In genomic region chr1:172364684-172365083, GRCm38 (mm10) we compare ENCODE assay signal across 8 mouse cellular contexts. TPM values are rescaled to one million over a fixed set of nuclear protein-coding genes. Genes with fewer than 3 reads are reported as not detected.
A peak's percentile ranks its signal among the peaks of the same experiment; 100 is the strongest.
DNase-seq lines count a peak whose midpoint lies in the region.
"Had no signal": no experiment of that assay in that cellular context is flagged by ENCODE, and none has a peak within 500 bp of the region (broad histone marks: within the 10 kb centered on the region; RNA-seq: fewer than 3 reads in every experiment).

No protein-coding gene starts in this region.

- H3K27ac ChIP-seq in embryonic facial prominence, embryonic 10.5 days (replicated peaks) = no peak overlapping the region
- H3K27ac ChIP-seq in heart, embryonic 10.5 days = no peak overlapping the region
- H3K27ac ChIP-seq: limb, embryonic 13.5 days had no signal

- peak; percentile 87 for DNase-seq in ES-CJ7 (ENCODE audit: low read depth, low spot score)
- peak; percentile 64 for DNase-seq in adrenal gland, adult 2 months
- peak; percentile 62 for DNase-seq in embryonic facial prominence, embryonic 10.5 days (ENCODE audit: low spot score)
- DNase-seq in heart, embryonic 10.5 days (ENCODE audit: low spot score) = peak; percentile 82
- peak; percentile 68 to 69 for DNase-seq in layer of hippocampus, adult 8-10 months (ENCODE audit: low spot score in 2 of 2)
- DNase-seq in lung, postnatal 36 days = peak; percentile 70
- DNase-seq in right cerebral cortex, postnatal 25 days = peak; percentile 34

- no peaks in the 10 kb centered on the region for H3K9me3 ChIP-seq in embryonic facial prominence, embryonic 10.5 days
- H3K9me3 ChIP-seq in heart, embryonic 10.5 days = no peaks in the 10 kb centered on the region
- H3K9me3 ChIP-seq: limb, embryonic 13.5 days had no signal

- no peak overlapping the region for H3K4me3 ChIP-seq in embryonic facial prominence, embryonic 10.5 days
- H3K4me3 ChIP-seq in heart, embryonic 10.5 days = no peak overlapping the region
- H3K4me3 ChIP-seq: limb, embryonic 13.5 days had no signal

- peaks cover 11% of the 10 kb centered on the region; the same call in 1 of the 2 replicates for H3K4me1 ChIP-seq in embryonic facial prominence, embryonic 10.5 days
- 0 out of 2 replicates have a peak, but pooled peaks cover 4% of the 10 kb centered on the region for H3K4me1 ChIP-seq in heart, embryonic 10.5 days

- H3K36me3 ChIP-seq in embryonic facial prominence, embryonic 10.5 days (replicated peaks) = no peaks in the 10 kb centered on the region
- H3K36me3 ChIP-seq in heart, embryonic 10.5 days = no peaks in the 10 kb centered on the region
- H3K36me3 ChIP-seq: limb, embryonic 13.5 days had no signal

- H3K27me3 ChIP-seq in embryonic facial prominence, embryonic 10.5 days (replicated peaks; ENCODE audit: low read depth, poor library complexity, severe bottlenecking) = peaks cover 22% of the 10 kb centered on the region
- peaks cover 26% of the 10 kb centered on the region for H3K27me3 ChIP-seq in heart, embryonic 10.5 days (ENCODE audit: insufficient read depth, poor library complexity, severe bottlenecking)

- WGBS in embryonic facial prominence, embryonic 10.5 days = 14% methylated on average over 6 of the region's 6 CpGs
- 5% methylated on average over 6 of the region's 6 CpGs for whole genome bisulfite sequencing in heart, embryonic 10.5 days

RNA-seq across cellular contexts. Expression of gene Pigm, which starts 11.7 kb away (rescaled TPM):
- total RNA-seq in adrenal gland, adult 2 months (2021) = 10 to 100 TPM in 1 of 2 experiments, 1 to 10 TPM in 1; 9.2 to 11.2 TPM
- polyA plus RNA-seq in adrenal gland, adult 2 months (2012; rRNA removed) = 10.4 and 11.0 TPM in 2 replicates
- polyA plus RNA-seq in embryonic facial prominence, embryonic 10.5 days (2016; fragmentation: Nextera tagmentation; extraction: Ambion mirVana) = 10.2 and 11.1 TPM in 2 replicates
- 8.0 and 8.6 TPM in 2 replicates for polyA plus RNA-seq in heart, embryonic 10.5 days (2016; fragmentation: Nextera tagmentation; extraction: Ambion mirVana)
- total RNA-seq in layer of hippocampus, adult 8-10 months (2022) = 1 to 10 TPM; 8.3 to 9.0 (median 8.7) TPM

RNA-seq across cellular contexts. Expression of gene Kcnj10, which starts 23.7 kb away (rescaled TPM):
- total RNA-seq in adrenal gland, adult 2 months (2021) = 1 to 10 TPM; 1.0 to 1.1 TPM
- polyA plus RNA-seq in adrenal gland, adult 2 months (2012; rRNA removed) = 0.99 and 1.1 TPM in 2 replicates
- 0.09 and 0.15 TPM in 2 replicates for polyA plus RNA-seq in embryonic facial prominence, embryonic 10.5 days (2016; fragmentation: Nextera tagmentation; extraction: Ambion mirVana)
- polyA plus RNA-seq in heart, embryonic 10.5 days (2016; fragmentation: Nextera tagmentation; extraction: Ambion mirVana) = 0.09 TPM in 1 of 2 replicates, not detected in the other
- 100 to 1,000 TPM in 2 of 4 experiments, 10 to 100 TPM in 2; 92.2 to 116 (median 100.0) TPM for total RNA-seq in layer of hippocampus, adult 8-10 months (2022)

RNA-seq across cellular contexts. Expression of gene Kcnj9, which starts 35.6 kb away (rescaled TPM):
- under 1 TPM; 0.09 to 0.17 TPM for total RNA-seq in adrenal gland, adult 2 months (2021)
- polyA plus RNA-seq in adrenal gland, adult 2 months (2012; rRNA removed) = 0.67 and 0.85 TPM in 2 replicates
- polyA plus RNA-seq in embryonic facial prominence, embryonic 10.5 days (2016; fragmentation: Nextera tagmentation; extraction: Ambion mirVana) = 0.10 and 0.11 TPM in 2 replicates
- not detected in 2 replicates for polyA plus RNA-seq in heart, embryonic 10.5 days (2016; fragmentation: Nextera tagmentation; extraction: Ambion mirVana)
- 10 to 100 TPM; 66.5 to 88.7 (median 77.5) TPM for total RNA-seq in layer of hippocampus, adult 8-10 months (2022)

Comparison
In these comparisons a context has a peak if more than half of its experiments do, and no peak if none do; other contexts are left out.
1. DNase-seq: peak in every context shown above with its lines; median percentile 87 in ES-CJ7; 82 in heart, embryonic 10.5 days; 70 in lung, postnatal 36 days; 68 in layer of hippocampus, adult 8-10 months; 64 in adrenal gland, adult 2 months; 62 in embryonic facial prominence, embryonic 10.5 days; 34 in right cerebral cortex, postnatal 25 days.